8 mouse cellular contexts compared by ENCODE assay signal in the genomic region with DNA sequence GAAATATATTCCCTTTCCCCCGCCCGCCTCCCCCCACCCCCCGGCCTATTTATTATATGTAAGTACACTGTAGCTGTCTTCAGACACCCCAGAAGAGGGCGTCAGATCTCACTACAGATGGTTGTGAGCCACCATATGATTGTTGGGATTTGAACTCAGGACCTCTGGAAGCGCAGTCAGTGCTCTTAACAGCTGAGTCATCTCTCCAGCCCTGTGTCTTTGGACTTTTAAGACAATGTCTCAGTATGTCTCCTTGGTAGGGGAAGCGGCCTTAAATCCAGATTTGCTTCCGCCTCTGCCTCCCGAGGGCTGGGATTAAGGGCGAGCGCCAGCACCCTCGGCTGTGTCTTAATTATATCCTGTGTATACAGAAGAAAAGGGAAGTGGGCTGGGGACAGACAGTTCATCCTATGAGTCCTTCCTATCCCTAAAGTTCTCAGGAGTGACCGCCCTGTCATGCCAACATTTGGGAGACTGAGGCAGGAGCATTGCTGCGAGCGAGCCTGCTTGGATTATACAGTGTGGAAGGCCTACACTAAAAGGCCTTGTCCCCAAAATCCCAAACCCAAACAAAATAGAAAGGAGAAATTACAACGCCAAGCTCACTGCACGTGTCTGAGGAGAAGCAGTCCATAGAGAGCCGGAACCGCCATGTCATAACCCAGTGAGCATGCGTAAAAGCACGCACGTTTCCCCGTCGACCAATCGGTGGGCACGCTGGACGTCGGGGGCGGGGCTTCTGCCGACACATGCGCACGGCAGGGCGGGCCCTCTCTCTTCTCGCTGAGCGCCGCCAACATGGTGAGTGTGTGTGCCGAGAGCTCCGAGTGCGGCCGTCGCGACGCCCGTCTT. TPM values are rescaled to one million over a fixed set of nuclear protein-coding genes. Genes with fewer than 3 reads are reported as not detected.
DNase-seq lines count a peak whose midpoint lies in the region; ATAC-seq and TF ChIP-seq lines count a peak whose summit lies in the region.

Gene Rpl14 (plus strand): TSS at position 704 of the 852 bp plus-strand sequence.

- peak; percentile 98 for TF ChIP-seq POLR2A in CH12.LX (IDR thresholded peaks at IDR 0.05; ENCODE audit: low read depth, low read length)

- H3K9ac ChIP-seq in CH12.LX (ENCODE audit: insufficient read depth, low read depth), result peak within 1 kb of the TSS; percentile 99
- peak within 1 kb of the TSS; percentile 93 for H3K9ac ChIP-seq in forebrain, embryonic 12.5 days
- peak within 1 kb of the TSS; percentile 67 for H3K9ac ChIP-seq in heart, postnatal 0 days (replicated peaks; ENCODE audit: low read depth, low read length)
- H3K9ac ChIP-seq in liver, postnatal 0 days (replicated peaks), result peak within 1 kb of the TSS; percentile 92
- H3K9ac ChIP-seq in neural tube, embryonic 14.5 days (replicated peaks; ENCODE audit: low read depth, low read length), result peak within 1 kb of the TSS; percentile 83

- peak within 1 kb of the TSS; percentile 98 for H3K4me2 ChIP-seq in CH12.LX (ENCODE audit: insufficient read depth, low read depth, poor library complexity, severe bottlenecking)
- peak within 1 kb of the TSS; percentile 83 for H3K4me2 ChIP-seq in forebrain, embryonic 12.5 days
- H3K4me2 ChIP-seq in heart, postnatal 0 days (ENCODE audit: low read depth, low read length), result peak within 1 kb of the TSS; percentile 66
- peak within 1 kb of the TSS; percentile 94 for H3K4me2 ChIP-seq in liver, postnatal 0 days (ENCODE audit: low read depth, low read length)
- peak within 1 kb of the TSS; percentile 91 for H3K4me2 ChIP-seq in neural tube, embryonic 14.5 days (ENCODE audit: low read depth, low read length)

- in situ Hi-C loops in CH12.LX (cut with MboI; ENCODE audit: low pct_ligation_motif_present, low pct_unique_long_range_greater_than_20kb, low sequenced_read_pairs), result no loop called here

- no peak for TF ChIP-seq RAD21 in CH12.LX (IDR thresholded peaks at IDR 0.05; ENCODE audit: low read depth, low read length)

- H3K27me3 ChIP-seq in CH12.LX (replicated peaks), result no peaks in the 10 kb centered on the region
- H3K27me3 ChIP-seq in forebrain, embryonic 12.5 days, result no peaks in the 10 kb centered on the region
- H3K27me3 ChIP-seq in heart, postnatal 0 days (ENCODE audit: control insufficient read depth, insufficient read depth, low read length), result no peaks in the 10 kb centered on the region
- no peaks in the 10 kb centered on the region for H3K27me3 ChIP-seq in liver, postnatal 0 days (ENCODE audit: insufficient read depth, low read length)
- H3K27me3 ChIP-seq in neural tube, embryonic 14.5 days (ENCODE audit: control insufficient read depth, insufficient read depth, low read length), result no peaks in the 10 kb centered on the region

- ATAC-seq in forebrain, embryonic 12.5 days (ENCODE audit: low FRiP score), result peak; percentile 96
- ATAC-seq in heart, postnatal 0 days (ENCODE audit: insufficient read depth, low read depth), result peak; percentile 96
- peak; percentile 94 for ATAC-seq in liver, postnatal 0 days
- peak; percentile 96 for ATAC-seq in neural tube, embryonic 14.5 days (ENCODE audit: low read depth)

- no peak for TF ChIP-seq EP300 in CH12.LX (IDR thresholded peaks at IDR 0.05; ENCODE audit: low read length)
- no peak for TF ChIP-seq EP300 in heart, postnatal 0 days (IDR thresholded peaks at IDR 0.05; ENCODE audit: low read depth)
- peak; percentile 64; the same call in 1 of the 2 replicates for TF ChIP-seq EP300 in liver, postnatal 0 days (IDR thresholded peaks at IDR 0.05; ENCODE audit: low read depth)

- H3K9me3 ChIP-seq in CH12.LX (replicated peaks; ENCODE audit: low read length), result no peaks in the 10 kb centered on the region
- H3K9me3 ChIP-seq in forebrain, embryonic 12.5 days, result no peaks in the 10 kb centered on the region
- H3K9me3 ChIP-seq in heart, postnatal 0 days (replicated peaks; ENCODE audit: control insufficient read depth, low read length), result no peaks in the 10 kb centered on the region
- no peaks in the 10 kb centered on the region for H3K9me3 ChIP-seq in liver, postnatal 0 days (ENCODE audit: low read length)
- H3K9me3 ChIP-seq in neural tube, embryonic 14.5 days (ENCODE audit: control insufficient read depth, low read length), result no peaks in the 10 kb centered on the region

- peak within 1 kb of the TSS; percentile 88 to 98 (median 91) for H3K4me3 ChIP-seq in CH12.LX (replicated peaks in 1 of 3; ENCODE audit: low read depth in 2 of 3, low read length in 2 of 3, poor library complexity in 1 of 3)
- peak within 1 kb of the TSS; percentile 93 for H3K4me3 ChIP-seq in forebrain, embryonic 12.5 days (replicated peaks)
- H3K4me3 ChIP-seq in heart, postnatal 0 days (ENCODE audit: low read depth, low read length), result peak within 1 kb of the TSS; percentile 80
- H3K4me3 ChIP-seq in liver, postnatal 0 days (ENCODE audit: low read depth, low read length), result peak within 1 kb of the TSS; percentile 79
- H3K4me3 ChIP-seq in neural tube, embryonic 14.5 days (ENCODE audit: low read depth, low read length), result peak within 1 kb of the TSS; percentile 87

- peak in 1 of 2 experiments; percentile 34; a peak in 2 of 4 replicates for TF ChIP-seq CTCF in CH12.LX (conservative IDR thresholded peaks at IDR 0.05 in 1 of 2, IDR thresholded peaks at IDR 0.05 in 1 of 2; ENCODE audit: low read depth in 2 of 2, low read length in 2 of 2)
- TF ChIP-seq CTCF in heart, postnatal 0 days (IDR thresholded peaks at IDR 0.05; ENCODE audit: low read depth), result no peak
- TF ChIP-seq CTCF in liver, postnatal 0 days (IDR thresholded peaks at IDR 0.05; ENCODE audit: low read depth), result 0 out of 2 replicates have a peak, but pooled peaks have one; percentile 6

- H3K4me1 ChIP-seq in CH12.LX (ENCODE audit: control insufficient read depth in 1 of 2, insufficient read depth in 2 of 2), result peaks cover 8 to 34% of the 10 kb centered on the region in 2 experiments
- H3K4me1 ChIP-seq in forebrain, embryonic 12.5 days, result peaks cover 21% of the 10 kb centered on the region
- H3K4me1 ChIP-seq in heart, postnatal 0 days (ENCODE audit: control insufficient read depth, insufficient read depth), result peaks cover 9% of the 10 kb centered on the region; the same call in 1 of the 2 replicates
- peaks cover 16% of the 10 kb centered on the region for H3K4me1 ChIP-seq in liver, postnatal 0 days (ENCODE audit: insufficient read depth)
- H3K4me1 ChIP-seq in neural tube, embryonic 14.5 days (ENCODE audit: control insufficient read depth, insufficient read depth, low read length), result peaks cover 6% of the 10 kb centered on the region; the same call in 1 of the 2 replicates

- DNase-seq in CH12.LX (ENCODE audit: extremely low read depth), result peak; percentile 96
- DNase-seq in c-Kit-positive CD71-positive TER-119-negative erythroid progenitor cells, embryonic 14.5 days (ENCODE audit: low read depth), result peak; percentile 87
- peak; percentile 97 for DNase-seq in heart, postnatal 0 days (ENCODE audit: low spot score)
- peak; percentile 80 for DNase-seq in large intestine, adult 2 months (ENCODE audit: low read depth, low spot score)
- DNase-seq in liver, postnatal 0 days, result peak; percentile 99
- DNase-seq in testis, postnatal 10 days (ENCODE audit: low spot score), result peak; percentile 100

- dilution Hi-C loops in CH12.LX (cut with MboI; ENCODE audit: extremely low pct_ligation_motif_present, extremely low pct_unique_long_range_greater_than_20kb, low sequenced_read_pairs), result no loop called here

- H3K79me2 ChIP-seq in CH12.LX (replicated peaks; ENCODE audit: control insufficient read depth, extremely low read depth, insufficient read depth, poor library complexity, severe bottlenecking), result peaks cover 24% of the 10 kb centered on the region

- peaks cover 38 to 39% of the 10 kb centered on the region in 2 experiments for H3K36me3 ChIP-seq in CH12.LX (replicated peaks in 1 of 2; ENCODE audit: control insufficient read depth in 1 of 2, insufficient read depth in 1 of 2, low read length in 1 of 2)
- H3K36me3 ChIP-seq in forebrain, embryonic 12.5 days (replicated peaks), result peaks cover 36% of the 10 kb centered on the region
- peaks cover 33% of the 10 kb centered on the region for H3K36me3 ChIP-seq in heart, postnatal 0 days (replicated peaks; ENCODE audit: control insufficient read depth, insufficient read depth, low read length)
- peaks cover 32% of the 10 kb centered on the region for H3K36me3 ChIP-seq in liver, postnatal 0 days (replicated peaks; ENCODE audit: insufficient read depth, low read length)
- H3K36me3 ChIP-seq in neural tube, embryonic 14.5 days (ENCODE audit: control insufficient read depth, insufficient read depth, low read length), result peaks cover 23% of the 10 kb centered on the region

- 6% methylated on average over 43 of the region's 43 CpGs for WGBS in forebrain, embryonic 12.5 days
- WGBS in heart, postnatal 0 days, result 6% methylated on average over 43 of the region's 43 CpGs
- 2% methylated on average over 43 of the region's 43 CpGs for WGBS in large intestine, adult 2 months
- 3% methylated on average over 43 of the region's 43 CpGs for WGBS in liver, postnatal 0 days (ENCODE audit: insufficient replicate concordance)
- WGBS in neural tube, embryonic 14.5 days, result 7% methylated on average over 43 of the region's 43 CpGs

- H3K27ac ChIP-seq in CH12.LX (ENCODE audit: insufficient read depth, low read depth), result peak within 1 kb of the TSS; percentile 68
- H3K27ac ChIP-seq in forebrain, embryonic 12.5 days, result peak within 1 kb of the TSS; percentile 78
- peak within 1 kb of the TSS; percentile 80 for H3K27ac ChIP-seq in heart, postnatal 0 days (ENCODE audit: low read depth)
- peak within 1 kb of the TSS; percentile 89 for H3K27ac ChIP-seq in liver, postnatal 0 days (ENCODE audit: low read depth)
- peak within 1 kb of the TSS; percentile 69 for H3K27ac ChIP-seq in neural tube, embryonic 14.5 days (ENCODE audit: low read depth, low read length)

TF ChIP-seq in CH12.LX, 34 proteins besides CTCF, POLR2A, EP300 and RAD21 (continues in another document):
- peak; percentile 97 for TF ChIP-seq NELFE (IDR thresholded peaks at IDR 0.05; ENCODE audit: low read depth, low read length)
- TF ChIP-seq MXI1 (IDR thresholded peaks at IDR 0.05; ENCODE audit: low read depth, low read length), result peak; percentile 99
- TF ChIP-seq ZNF384 (IDR thresholded peaks at IDR 0.05; ENCODE audit: low read depth, low read length), result no peak
- TF ChIP-seq CHD2 (IDR thresholded peaks at IDR 0.05; ENCODE audit: low read length), result no peak
- no peak for TF ChIP-seq E2F4 (IDR thresholded peaks at IDR 0.05; ENCODE audit: insufficient replicate concordance, low read depth, low read length)

RNA-seq across cellular contexts. Expression of gene Rpl14, which starts in this region (rescaled TPM):
- total RNA-seq in CH12.LX (2012; rRNA removed) (2,026 and 2,130 TPM in 2 replicates), CH12.LX (2014; rRNA removed) (1,346 and 1,653 TPM in 2 replicates)
- polyA plus RNA-seq in CH12.LX (2012; ENCODE audit: insufficient read length, low read depth), result 1,081 and 1,180 TPM in 2 replicates
- 610 and 612 TPM in 2 replicates for polyA plus RNA-seq in forebrain, embryonic 12.5 days (2016; fragmentation: Nextera tagmentation; extraction: Ambion mirVana)
- total RNA-seq in heart, postnatal 0 days (2014; rRNA removed; ENCODE audit: low replicate concordance), result 146 and 156 TPM in 2 replicates
- polyA plus RNA-seq in heart, postnatal 0 days (2015; fragmentation: Nextera tagmentation; extraction: Ambion mirVana), result 355 and 400 TPM in 2 replicates
- polyA plus RNA-seq in large intestine, adult 2 months (2012; rRNA removed), result 605 and 662 TPM in 2 replicates
- 422 and 441 TPM in 2 replicates for polyA plus RNA-seq in liver, postnatal 0 days (2015; fragmentation: Nextera tagmentation; extraction: Ambion mirVana)
- polyA plus RNA-seq in neural tube, embryonic 14.5 days (2014; fragmentation: Nextera tagmentation; extraction: Ambion mirVana), result 488 and 509 TPM in 2 replicates

Comparison
In these comparisons a context has a peak if more than half of its experiments do, and no peak if none do; other contexts are left out.
1. Peak in every context shown above with its lines: DNase-seq, ATAC-seq, H3K4me3 ChIP-seq and H3K27ac ChIP-seq.